Mouse (Mus musculus): ENCODE results near the gene Lrrc72. TPM values are rescaled to one million over a fixed set of nuclear protein-coding genes. Genes with fewer than 3 reads are reported as not detected.
A peak's percentile ranks its signal among the peaks of the same experiment; 100 is the strongest.

Lrrc72 gene
- polyA plus RNA-seq, 1 experiment from 2014 or later, result not detected

GRCm38 (mm10) chr12:36194976-36195375, 58.2 kb downstream of the Lrrc72 start:
- peaks cover 50% of the 10 kb centered on the region for H3K36me3 ChIP-seq (ENCODE audit: insufficient read depth, low read length)
- H3K27me3 ChIP-seq (ENCODE audit: insufficient read depth, low read length), result no peaks in the 10 kb centered on the region
- no peak overlapping the region for H3K4me2 ChIP-seq (ENCODE audit: low read length)
- ATAC-seq (replicated peaks; ENCODE audit: low FRiP score, low read depth) (no peak), DNase-seq (ENCODE audit: low spot score) (no peak)
- no peaks in the 10 kb centered on the region for H3K4me1 ChIP-seq (replicated peaks; ENCODE audit: insufficient read depth, low read length)
- peaks cover 13% of the 10 kb centered on the region for H3K9me3 ChIP-seq (replicated peaks; ENCODE audit: low read length)
- H3K4me3 ChIP-seq (replicated peaks; ENCODE audit: low read depth, low read length), result no peak overlapping the region
- no peak for TF ChIP-seq CTCF (IDR thresholded peaks at IDR 0.05; ENCODE audit: low read depth)
- H3K9ac ChIP-seq (ENCODE audit: low read depth, low read length), result no peak overlapping the region
- no peak overlapping the region for H3K27ac ChIP-seq
- WGBS, result 93% methylated on average over 7 of the region's 7 CpGs

GRCm38 (mm10) chr12:36190343-36190742, 62.9 kb downstream of the Lrrc72 start:
- peaks cover 37% of the 10 kb centered on the region for H3K36me3 ChIP-seq (ENCODE audit: insufficient read depth, low read length)
- 88% methylated on average over 5 of the region's 5 CpGs for WGBS
- no peaks in the 10 kb centered on the region for H3K9me3 ChIP-seq (replicated peaks; ENCODE audit: low read length)
- ATAC-seq (replicated peaks; ENCODE audit: low FRiP score, low read depth) (no peak), DNase-seq (ENCODE audit: low spot score) (no peak)
- no peak overlapping the region for H3K27ac ChIP-seq
- no peak overlapping the region for H3K4me3 ChIP-seq (replicated peaks; ENCODE audit: low read depth, low read length)
- H3K4me1 ChIP-seq (replicated peaks; ENCODE audit: insufficient read depth, low read length), result no peaks in the 10 kb centered on the region
- H3K9ac ChIP-seq (ENCODE audit: low read depth, low read length), result no peak overlapping the region
- H3K27me3 ChIP-seq (ENCODE audit: insufficient read depth, low read length), result no peaks in the 10 kb centered on the region
- no peak for TF ChIP-seq CTCF (IDR thresholded peaks at IDR 0.05; ENCODE audit: low read depth)
- no peak overlapping the region for H3K4me2 ChIP-seq (ENCODE audit: low read length)

- ATAC-seq (replicated peaks; ENCODE audit: low FRiP score, low read depth) (no peak), DNase-seq (ENCODE audit: low spot score) (no peak)
- TF ChIP-seq CTCF (IDR thresholded peaks at IDR 0.05; ENCODE audit: low read depth), result no peak
- Histone ChIP-seq H3K27ac (no peak overlapping the region), H3K4me1 (replicated peaks; ENCODE audit: insufficient read depth, low read length) (no peaks in the 10 kb centered on the region), H3K4me3 (replicated peaks; ENCODE audit: low read depth, low read length) (no peak overlapping the region), H3K27me3 (ENCODE audit: insufficient read depth, low read length) (no peaks in the 10 kb centered on the region), H3K9ac (ENCODE audit: low read depth, low read length) (no peak overlapping the region), H3K9me3 (replicated peaks; ENCODE audit: low read length) (no peaks in the 10 kb centered on the region), H3K36me3 (ENCODE audit: insufficient read depth, low read length) (peaks cover 30% of the 10 kb centered on the region), H3K4me2 (ENCODE audit: low read length) (no peak overlapping the region)
- 81% methylated on average over 3 of the region's 3 CpGs for WGBS
These were observed 63.6 kb downstream of the Lrrc72 start for GRCm38 (mm10) chr12:36189610-36190009.

GRCm38 (mm10) chr12:36187081-36187480, 66.1 kb downstream of the Lrrc72 start:
- Histone ChIP-seq H3K27ac (no peak overlapping the region), H3K4me2 (ENCODE audit: low read length) (no peak overlapping the region), H3K36me3 (ENCODE audit: insufficient read depth, low read length) (peaks cover 37% of the 10 kb centered on the region), H3K4me1 (replicated peaks; ENCODE audit: insufficient read depth, low read length) (no peaks in the 10 kb centered on the region), H3K9me3 (replicated peaks; ENCODE audit: low read length) (no peaks in the 10 kb centered on the region), H3K27me3 (ENCODE audit: insufficient read depth, low read length) (no peaks in the 10 kb centered on the region), H3K4me3 (replicated peaks; ENCODE audit: low read depth, low read length) (no peak overlapping the region), H3K9ac (ENCODE audit: low read depth, low read length) (no peak overlapping the region)
- no peak for TF ChIP-seq CTCF (IDR thresholded peaks at IDR 0.05; ENCODE audit: low read depth)
- DNase-seq (ENCODE audit: low spot score) (peak; percentile 17), ATAC-seq (replicated peaks; ENCODE audit: low FRiP score, low read depth) (peak; percentile 72; the same call in 1 of the 2 replicates)
- WGBS, result 55% methylated on average over 6 of the region's 6 CpGs

GRCm38 (mm10) chr12:36182570-36182969, 70.6 kb downstream of the Lrrc72 start:
- H3K27me3 ChIP-seq (ENCODE audit: insufficient read depth, low read length), result no peaks in the 10 kb centered on the region
- no peaks in the 10 kb centered on the region for H3K9me3 ChIP-seq (replicated peaks; ENCODE audit: low read length)
- H3K4me2 ChIP-seq (ENCODE audit: low read length), result no peak overlapping the region
- DNase-seq (ENCODE audit: low spot score), result peak; percentile 16
- TF ChIP-seq CTCF (IDR thresholded peaks at IDR 0.05; ENCODE audit: low read depth), result no peak
- no peak overlapping the region for H3K4me3 ChIP-seq (replicated peaks; ENCODE audit: low read depth, low read length)
- 69% methylated on average over 6 of the region's 6 CpGs for WGBS
- peaks cover 26% of the 10 kb centered on the region; the same call in 1 of the 2 replicates for H3K36me3 ChIP-seq (ENCODE audit: insufficient read depth, low read length)
- ATAC-seq (replicated peaks; ENCODE audit: low FRiP score, low read depth), result no peak
- no peaks in the 10 kb centered on the region for H3K4me1 ChIP-seq (replicated peaks; ENCODE audit: insufficient read depth, low read length)
- H3K27ac ChIP-seq, result no peak overlapping the region
- H3K9ac ChIP-seq (ENCODE audit: low read depth, low read length), result no peak overlapping the region

GRCm38 (mm10) chr12:36177227-36177626, 76.0 kb downstream of the Lrrc72 start:
- H3K27me3 ChIP-seq (ENCODE audit: insufficient read depth, low read length), result no peaks in the 10 kb centered on the region
- ATAC-seq (replicated peaks; ENCODE audit: low FRiP score, low read depth), result peak; percentile 52; the same call in 1 of the 2 replicates
- no peak overlapping the region for H3K4me3 ChIP-seq (replicated peaks; ENCODE audit: low read depth, low read length)
- TF ChIP-seq CTCF (IDR thresholded peaks at IDR 0.05; ENCODE audit: low read depth), result no peak
- DNase-seq (ENCODE audit: low spot score), result no peak
- 83% methylated on average over 5 of the region's 5 CpGs for WGBS
- H3K9me3 ChIP-seq (replicated peaks; ENCODE audit: low read length), result no peaks in the 10 kb centered on the region
- H3K36me3 ChIP-seq (ENCODE audit: insufficient read depth, low read length), result peaks cover 43% of the 10 kb centered on the region
- H3K27ac ChIP-seq, result no peak overlapping the region
- H3K9ac ChIP-seq (ENCODE audit: low read depth, low read length), result no peak overlapping the region
- no peak overlapping the region for H3K4me2 ChIP-seq (ENCODE audit: low read length)
- no peaks in the 10 kb centered on the region for H3K4me1 ChIP-seq (replicated peaks; ENCODE audit: insufficient read depth, low read length)

GRCm38 (mm10) chr12:36165299-36165698, 87.9 kb downstream of the Lrrc72 start:
- ATAC-seq (replicated peaks; ENCODE audit: low FRiP score, low read depth) (no peak), DNase-seq (ENCODE audit: low spot score) (no peak)
- Histone ChIP-seq H3K4me2 (ENCODE audit: low read length) (no peak overlapping the region), H3K9ac (ENCODE audit: low read depth, low read length) (no peak overlapping the region), H3K27me3 (ENCODE audit: insufficient read depth, low read length) (no peaks in the 10 kb centered on the region), H3K4me3 (replicated peaks; ENCODE audit: low read depth, low read length) (no peak overlapping the region), H3K36me3 (ENCODE audit: insufficient read depth, low read length) (0 out of 2 replicates have a peak, but pooled peaks cover under 1% of the 10 kb centered on the region), H3K27ac (no peak overlapping the region), H3K4me1 (replicated peaks; ENCODE audit: insufficient read depth, low read length) (no peaks in the 10 kb centered on the region), H3K9me3 (replicated peaks; ENCODE audit: low read length) (no peaks in the 10 kb centered on the region)
- WGBS, result 55% methylated on average over 1 of the region's 1 CpGs
- TF ChIP-seq CTCF (IDR thresholded peaks at IDR 0.05; ENCODE audit: low read depth), result no peak

Measured in kidney, postnatal 0 days (tissue).